Mouse (Mus musculus): ENCODE measurements around the gene Cdkl4.

Cdkl4 gene

DNA sequence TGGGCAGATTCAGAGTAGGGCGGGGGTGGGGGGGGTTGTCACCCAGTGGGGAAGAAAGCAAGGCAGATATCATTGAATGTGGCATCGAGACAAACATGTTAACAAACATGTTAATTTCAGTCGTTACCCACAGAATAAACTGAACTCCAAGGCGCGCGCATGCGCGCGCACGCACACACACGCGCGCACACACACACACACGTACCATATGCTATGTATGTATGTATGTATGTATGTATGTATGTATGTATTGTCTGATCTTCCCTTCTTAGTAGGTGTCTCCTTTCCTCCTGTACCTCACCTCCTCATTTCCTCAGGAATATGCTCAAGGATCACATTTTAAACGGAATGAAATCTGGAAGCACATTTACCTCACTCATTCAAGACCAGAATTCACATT lies at the start of gene Cdkl4:
Gene Cdkl4, minus strand, starts transcription at position 175 of the 400 bp plus-strand sequence.
- Histone ChIP-seq H3K36me3 (ENCODE audit: control insufficient read depth, insufficient read depth, low read length, poor library complexity, severe bottlenecking) (no peaks in the 10 kb centered on the region), H3K27me3 (ENCODE audit: control insufficient read depth, insufficient read depth, low read length, poor library complexity, severe bottlenecking) (no peaks in the 10 kb centered on the region)
- no peak for DNase-seq (ENCODE audit: low read depth, low spot score)

DNA sequence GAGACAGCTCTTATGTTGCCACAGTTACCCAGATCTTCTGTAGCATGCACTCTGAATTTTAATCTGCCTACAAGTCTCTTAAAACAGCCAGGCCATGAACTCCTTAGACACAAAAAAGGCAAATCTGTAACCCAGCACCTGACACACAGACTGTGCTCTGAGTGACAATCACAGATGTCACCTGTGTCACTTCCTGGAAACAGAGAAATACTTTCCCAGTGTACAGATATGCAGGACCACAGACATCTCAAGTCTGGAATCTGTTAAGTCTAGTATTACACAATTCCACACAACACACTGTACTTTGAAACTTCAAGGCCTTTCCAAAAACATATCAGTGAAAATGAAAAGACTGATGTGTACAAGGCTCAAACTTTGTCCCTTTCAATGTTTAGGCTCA lies 47.4 kb upstream of the Cdkl4 start:
- H3K36me3 ChIP-seq (ENCODE audit: control insufficient read depth, insufficient read depth, low read length, poor library complexity, severe bottlenecking), result no peaks in the 10 kb centered on the region; the same call in 1 of the 2 replicates
- no peak for DNase-seq (ENCODE audit: low read depth, low spot score)
- no peaks in the 10 kb centered on the region for H3K27me3 ChIP-seq (ENCODE audit: control insufficient read depth, insufficient read depth, low read length, poor library complexity, severe bottlenecking)

DNA sequence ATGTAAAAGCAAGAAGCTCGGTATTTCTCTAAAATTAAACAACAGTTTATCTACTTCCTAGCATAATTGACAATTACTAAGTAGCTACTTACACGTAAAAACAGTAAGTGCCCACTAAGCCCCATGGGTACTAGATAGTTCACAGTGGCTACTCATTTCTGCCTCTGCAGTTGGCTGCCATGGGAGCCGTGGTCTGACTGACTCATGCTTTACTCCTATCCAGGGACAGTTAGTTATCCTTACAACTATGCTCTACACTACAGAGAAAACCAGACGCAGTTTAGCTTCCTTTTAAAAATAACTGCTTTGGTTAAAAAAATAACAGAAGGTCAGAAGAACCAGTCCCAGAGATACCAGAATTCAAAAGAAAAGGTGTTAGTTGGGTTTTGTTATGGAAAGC lies 44.1 kb upstream of the Cdkl4 start:
- DNase-seq (ENCODE audit: low read depth, low spot score), result no peak
- no peaks in the 10 kb centered on the region; the same call in 1 of the 2 replicates for H3K36me3 ChIP-seq (ENCODE audit: control insufficient read depth, insufficient read depth, low read length, poor library complexity, severe bottlenecking)

DNA sequence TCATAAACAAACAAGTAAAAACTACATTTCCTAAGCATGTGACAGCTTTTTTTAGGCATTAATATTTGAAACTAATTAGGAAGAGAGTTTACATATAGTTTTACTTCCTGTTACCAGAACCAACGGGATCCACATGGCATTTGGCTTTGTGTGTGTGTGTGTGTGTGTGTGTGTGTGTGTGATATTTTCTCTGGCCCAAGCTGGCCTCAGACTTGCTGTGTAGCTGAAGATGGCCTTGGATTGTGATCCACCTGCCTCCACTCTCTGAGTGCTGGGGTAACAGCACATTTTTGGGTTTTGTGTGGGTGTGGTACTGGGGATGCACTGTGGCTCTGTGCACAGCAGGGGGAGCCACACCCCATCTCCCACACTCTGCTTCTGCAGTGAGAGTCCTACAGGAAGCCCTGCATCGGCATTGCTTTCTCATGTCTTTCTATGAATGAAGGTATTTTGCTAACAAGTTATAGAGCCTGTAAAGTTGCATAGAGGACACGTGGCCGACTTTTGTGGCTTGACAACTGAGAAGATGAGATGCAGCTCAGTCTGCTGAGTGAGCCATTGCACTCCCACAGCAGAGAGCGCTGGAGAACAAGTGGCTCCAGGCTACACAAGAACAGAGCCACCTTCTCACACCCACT lies 43.3 kb upstream of the Cdkl4 start:
- no peaks in the 10 kb centered on the region for H3K27me3 ChIP-seq (ENCODE audit: control insufficient read depth, insufficient read depth, low read length, poor library complexity, severe bottlenecking)
- DNase-seq (ENCODE audit: low read depth, low spot score), result peak; percentile 69
- H3K36me3 ChIP-seq (ENCODE audit: control insufficient read depth, insufficient read depth, low read length, poor library complexity, severe bottlenecking), result no peaks in the 10 kb centered on the region; the same call in 1 of the 2 replicates

More for the DNA sequence above, 44.1 kb upstream of the Cdkl4 start:
- H3K27me3 ChIP-seq (ENCODE audit: control insufficient read depth, insufficient read depth, low read length, poor library complexity, severe bottlenecking), result no peaks in the 10 kb centered on the region

DNA sequence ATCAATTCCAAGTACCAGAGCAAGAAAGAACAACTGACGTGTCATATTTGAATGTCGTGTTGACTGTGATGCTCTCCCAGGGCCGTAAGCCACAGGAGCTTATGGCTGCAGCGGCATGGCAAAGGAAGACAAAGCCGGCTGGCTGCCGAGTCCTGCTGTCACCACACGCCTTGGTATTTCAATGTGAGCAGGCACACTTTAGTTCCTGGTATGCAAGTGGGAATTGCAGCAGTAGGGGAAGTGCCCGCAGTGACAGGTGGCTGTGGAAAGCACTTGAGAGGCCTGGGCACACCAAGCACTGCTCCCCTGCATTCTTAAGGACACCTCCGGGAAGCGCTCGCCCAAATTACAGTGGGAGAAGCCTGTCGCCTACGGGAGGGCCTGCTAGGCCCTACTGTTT lies 41.9 kb upstream of the Cdkl4 start:
- no peaks in the 10 kb centered on the region; the same call in 1 of the 2 replicates for H3K36me3 ChIP-seq (ENCODE audit: control insufficient read depth, insufficient read depth, low read length, poor library complexity, severe bottlenecking)
- H3K27me3 ChIP-seq (ENCODE audit: control insufficient read depth, insufficient read depth, low read length, poor library complexity, severe bottlenecking), result no peaks in the 10 kb centered on the region
- no peak for DNase-seq (ENCODE audit: low read depth, low spot score)

DNA sequence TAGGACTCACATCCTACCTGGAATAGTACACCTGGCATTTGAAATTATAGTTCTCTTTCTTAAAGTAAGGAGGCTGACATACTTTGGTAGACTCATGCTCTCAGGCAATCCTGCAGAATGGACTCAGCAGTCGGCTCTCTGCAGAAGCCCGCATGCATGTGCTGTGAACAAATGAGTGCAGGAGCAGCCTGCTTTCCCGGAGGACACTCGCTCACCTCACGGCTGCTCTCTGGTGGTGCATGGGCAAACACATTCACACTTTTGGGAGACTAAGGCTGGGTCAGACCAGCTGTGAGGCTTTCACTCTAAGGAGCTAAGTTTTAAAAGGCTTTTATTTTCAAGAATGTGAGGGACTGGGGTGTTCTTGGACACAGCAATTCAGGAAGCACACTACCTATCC lies 41.3 kb upstream of the Cdkl4 start:
- DNase-seq (ENCODE audit: low read depth, low spot score), result no peak
- H3K36me3 ChIP-seq (ENCODE audit: control insufficient read depth, insufficient read depth, low read length, poor library complexity, severe bottlenecking), result no peaks in the 10 kb centered on the region; the same call in 1 of the 2 replicates
- no peaks in the 10 kb centered on the region for H3K27me3 ChIP-seq (ENCODE audit: control insufficient read depth, insufficient read depth, low read length, poor library complexity, severe bottlenecking)

DNA sequence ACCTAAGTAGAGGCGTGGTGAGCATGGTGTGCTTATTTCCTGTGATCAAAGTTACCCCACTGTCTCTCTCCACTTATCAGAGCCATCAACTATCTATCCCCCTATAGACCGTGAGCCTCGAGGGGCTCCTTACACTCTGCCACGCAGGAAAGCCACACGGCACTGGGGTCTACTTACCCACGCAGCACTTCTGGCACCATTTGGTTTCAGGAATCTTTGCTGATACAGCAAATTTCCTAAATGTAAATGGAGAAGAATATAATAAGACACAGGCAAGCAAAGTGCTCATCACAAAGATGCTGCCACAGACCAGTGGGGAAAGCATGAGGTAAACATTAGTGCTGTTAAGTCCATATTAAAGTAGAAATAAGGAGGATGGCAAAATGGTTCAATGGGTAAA lies 26.2 kb upstream of the Cdkl4 start:
- Histone ChIP-seq H3K36me3 (ENCODE audit: control insufficient read depth, insufficient read depth, low read length, poor library complexity, severe bottlenecking) (peaks cover 7% of the 10 kb centered on the region; the same call in 1 of the 2 replicates), H3K27me3 (ENCODE audit: control insufficient read depth, insufficient read depth, low read length, poor library complexity, severe bottlenecking) (no peaks in the 10 kb centered on the region)
- DNase-seq (ENCODE audit: low read depth, low spot score), result no peak

DNA sequence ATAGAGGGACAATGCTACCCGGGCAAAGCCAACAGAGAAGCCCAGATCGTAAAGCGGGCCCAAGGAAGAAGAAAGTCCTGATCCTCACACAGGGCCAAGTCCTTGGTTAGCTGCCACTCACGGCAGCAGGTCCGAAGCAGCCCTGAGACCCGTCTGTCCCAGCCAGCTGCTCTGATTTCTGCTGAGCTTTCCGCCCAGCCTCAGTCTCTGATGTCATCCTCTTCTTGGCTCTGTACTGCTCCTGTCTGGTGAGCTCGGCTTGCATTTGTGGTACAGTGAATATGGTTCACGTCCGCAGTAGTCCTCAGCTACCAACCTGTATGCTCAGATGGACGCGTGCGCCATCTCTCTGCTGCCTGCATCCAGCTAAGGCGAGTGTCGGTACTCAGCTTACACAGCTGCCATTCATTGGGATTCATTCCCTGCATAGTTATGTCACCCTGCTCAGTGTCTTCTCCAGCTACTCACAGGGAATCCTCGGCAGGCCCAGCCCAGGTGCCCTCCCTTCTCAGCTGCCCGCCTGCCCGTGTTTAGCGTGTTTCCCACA lies 25.5 kb upstream of the Cdkl4 start:
- no peaks in the 10 kb centered on the region for H3K27me3 ChIP-seq (ENCODE audit: control insufficient read depth, insufficient read depth, low read length, poor library complexity, severe bottlenecking)
- no peak for DNase-seq (ENCODE audit: low read depth, low spot score)
- H3K36me3 ChIP-seq (ENCODE audit: control insufficient read depth, insufficient read depth, low read length, poor library complexity, severe bottlenecking), result 0 out of 2 replicates have a peak, but pooled peaks cover 7% of the 10 kb centered on the region

DNA sequence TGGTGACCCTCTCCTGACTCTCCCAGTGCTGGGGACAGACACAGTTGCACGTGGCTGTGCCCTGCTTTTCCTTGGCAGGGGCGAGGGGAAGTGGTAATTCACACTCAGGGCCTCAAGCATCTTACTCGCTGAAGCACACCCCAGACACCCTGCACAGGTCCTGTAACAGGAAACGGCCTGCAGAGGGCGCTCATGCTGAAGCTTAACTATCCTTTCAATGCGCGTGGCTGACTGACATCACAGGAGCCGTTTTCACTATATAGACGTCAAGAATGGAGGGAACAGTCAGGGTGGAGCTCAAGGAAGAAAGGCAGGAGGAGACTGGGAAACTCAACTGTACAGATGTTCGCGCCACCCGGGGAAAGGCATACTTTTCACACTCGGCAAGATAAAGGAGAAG lies 23.8 kb upstream of the Cdkl4 start:
- Histone ChIP-seq H3K36me3 (ENCODE audit: control insufficient read depth, insufficient read depth, low read length, poor library complexity, severe bottlenecking) (0 out of 2 replicates have a peak, but pooled peaks cover 7% of the 10 kb centered on the region), H3K27me3 (ENCODE audit: control insufficient read depth, insufficient read depth, low read length, poor library complexity, severe bottlenecking) (no peaks in the 10 kb centered on the region)
- DNase-seq (ENCODE audit: low read depth, low spot score), result peak; percentile 37

DNA sequence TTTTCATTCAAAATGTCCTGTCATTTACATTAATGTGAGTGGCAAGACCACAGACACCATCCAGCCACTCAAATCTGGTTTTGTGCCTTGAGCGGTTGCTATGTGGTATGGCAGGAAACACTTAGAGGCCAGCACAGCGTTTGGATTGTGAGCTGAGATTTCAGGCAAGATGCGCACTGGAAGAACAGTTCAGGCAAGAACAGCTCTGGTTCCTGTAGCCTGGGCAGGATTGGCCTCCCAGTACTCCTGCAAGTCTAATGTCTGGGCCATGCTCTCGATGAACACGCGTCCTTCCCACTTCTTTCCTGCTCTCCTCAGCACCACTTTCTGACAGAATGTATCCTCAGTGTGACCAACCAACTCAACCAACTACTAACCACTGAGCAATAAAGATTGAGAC lies 5.4 kb upstream of the Cdkl4 start:
- Histone ChIP-seq H3K36me3 (ENCODE audit: control insufficient read depth, insufficient read depth, low read length, poor library complexity, severe bottlenecking) (no peaks in the 10 kb centered on the region), H3K27me3 (ENCODE audit: control insufficient read depth, insufficient read depth, low read length, poor library complexity, severe bottlenecking) (no peaks in the 10 kb centered on the region)
- DNase-seq (ENCODE audit: low read depth, low spot score), result no peak

DNA sequence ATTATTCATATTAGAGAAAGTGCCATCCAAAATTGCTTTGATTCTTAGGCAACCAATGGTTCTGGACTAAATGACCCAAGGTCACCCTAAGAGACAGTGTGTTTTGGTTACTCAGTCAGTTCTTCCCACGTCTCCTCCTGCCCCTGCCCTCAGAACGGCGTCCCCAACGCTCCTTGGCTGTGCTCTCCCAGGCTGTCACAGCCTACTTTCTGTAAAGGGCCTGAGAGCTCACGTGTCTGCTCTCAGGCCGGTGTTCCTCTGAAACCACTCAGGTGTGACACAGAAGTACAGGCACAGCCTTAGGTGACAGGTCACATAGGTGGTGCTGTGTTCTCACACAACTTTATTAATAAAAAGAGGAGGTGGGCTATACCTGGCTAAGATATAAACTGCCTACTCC lies 2.3 kb upstream of the Cdkl4 start:
- H3K36me3 ChIP-seq (ENCODE audit: control insufficient read depth, insufficient read depth, low read length, poor library complexity, severe bottlenecking), result no peaks in the 10 kb centered on the region
- no peak for DNase-seq (ENCODE audit: low read depth, low spot score)
- no peaks in the 10 kb centered on the region for H3K27me3 ChIP-seq (ENCODE audit: control insufficient read depth, insufficient read depth, low read length, poor library complexity, severe bottlenecking)

DNA sequence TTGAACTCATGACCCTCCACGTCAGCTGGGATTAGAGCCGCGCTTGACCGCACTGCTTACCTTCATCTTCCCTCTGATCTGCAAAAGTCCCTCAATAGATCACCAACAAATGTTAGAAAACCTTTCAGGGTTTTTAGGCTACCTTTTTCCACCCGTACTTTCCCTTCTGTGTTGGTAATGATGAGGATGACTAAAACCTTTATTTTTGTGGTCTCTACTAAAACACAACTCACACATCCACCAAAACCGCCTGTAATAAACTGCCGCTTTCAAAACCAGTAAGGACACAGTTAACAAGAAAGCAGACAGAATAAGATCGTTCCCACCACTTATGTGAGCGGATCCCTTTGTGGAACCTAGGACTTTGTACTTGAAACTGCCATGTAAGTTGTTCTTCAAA lies 1.5 kb upstream of the Cdkl4 start:
- DNase-seq (ENCODE audit: low read depth, low spot score), result no peak
- H3K27me3 ChIP-seq (ENCODE audit: control insufficient read depth, insufficient read depth, low read length, poor library complexity, severe bottlenecking), result no peaks in the 10 kb centered on the region
- no peaks in the 10 kb centered on the region for H3K36me3 ChIP-seq (ENCODE audit: control insufficient read depth, insufficient read depth, low read length, poor library complexity, severe bottlenecking)

DNA sequence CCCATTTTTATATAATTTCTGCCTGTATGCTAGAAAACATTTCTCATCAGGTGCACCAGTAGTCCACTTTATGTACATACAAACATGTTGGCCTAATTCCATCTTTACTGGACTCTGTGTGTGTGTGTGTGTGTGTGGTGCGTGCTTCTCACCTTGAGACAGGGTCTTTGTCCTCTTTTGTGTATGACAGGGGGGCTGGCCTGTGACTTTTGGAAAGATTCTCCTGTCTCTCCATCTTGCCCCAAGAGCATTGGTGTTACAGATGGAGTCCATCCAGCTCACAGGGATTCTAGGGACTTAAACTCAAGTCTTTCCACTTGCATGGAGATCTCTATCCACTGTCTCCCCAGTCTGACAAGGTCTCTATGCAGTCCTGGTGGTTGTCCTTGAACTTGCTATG lies 428 bp upstream of the Cdkl4 start:
- DNase-seq (ENCODE audit: low read depth, low spot score), result no peak
- H3K27me3 ChIP-seq (ENCODE audit: control insufficient read depth, insufficient read depth, low read length, poor library complexity, severe bottlenecking), result no peaks in the 10 kb centered on the region
- H3K36me3 ChIP-seq (ENCODE audit: control insufficient read depth, insufficient read depth, low read length, poor library complexity, severe bottlenecking), result no peaks in the 10 kb centered on the region

DNA sequence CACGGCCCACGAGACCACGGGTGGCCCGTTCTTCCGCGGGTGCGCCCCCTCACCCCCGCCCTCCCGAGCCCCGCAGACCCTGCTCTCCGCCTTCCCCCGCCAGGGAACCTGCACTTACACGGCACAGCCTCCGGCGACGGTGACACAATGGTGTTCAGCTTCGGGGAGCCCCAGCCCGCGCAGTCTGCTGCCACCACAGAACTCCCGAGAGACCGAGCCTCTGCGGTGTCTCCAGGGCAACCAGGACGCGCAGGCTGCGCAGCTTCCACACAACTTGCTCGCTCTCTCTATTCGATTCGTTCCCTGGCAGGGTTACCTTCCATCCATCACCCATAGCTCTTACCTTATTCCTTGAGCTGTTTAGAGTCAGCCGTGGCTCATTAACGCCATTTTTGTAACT lies 399 bp downstream of the Cdkl4 start:
- no peaks in the 10 kb centered on the region for H3K27me3 ChIP-seq (ENCODE audit: control insufficient read depth, insufficient read depth, low read length, poor library complexity, severe bottlenecking)
- H3K36me3 ChIP-seq (ENCODE audit: control insufficient read depth, insufficient read depth, low read length, poor library complexity, severe bottlenecking), result no peaks in the 10 kb centered on the region
- DNase-seq (ENCODE audit: low read depth, low spot score), result peak; percentile 91

DNA sequence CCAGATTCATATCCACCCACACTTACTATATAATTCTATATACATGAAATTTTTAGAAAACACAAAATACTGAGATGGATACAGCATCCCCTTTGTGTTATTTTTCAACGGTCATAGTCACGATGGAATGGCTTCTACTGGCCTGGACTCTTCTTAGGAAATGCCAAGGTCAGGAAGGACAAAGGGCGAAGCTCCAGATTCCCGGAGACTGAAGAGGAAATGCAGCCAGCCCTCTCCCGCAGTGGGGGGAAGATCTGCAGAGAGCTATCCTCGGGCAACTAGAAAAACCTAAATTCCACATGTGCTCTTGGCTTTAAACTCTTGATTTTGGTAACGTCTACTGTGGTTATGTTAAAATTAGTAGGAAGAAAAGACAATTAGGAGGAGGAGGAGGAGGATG lies 2.6 kb downstream of the Cdkl4 start:
- Histone ChIP-seq H3K36me3 (ENCODE audit: control insufficient read depth, insufficient read depth, low read length, poor library complexity, severe bottlenecking) (no peaks in the 10 kb centered on the region), H3K27me3 (ENCODE audit: control insufficient read depth, insufficient read depth, low read length, poor library complexity, severe bottlenecking) (no peaks in the 10 kb centered on the region)
- DNase-seq (ENCODE audit: low read depth, low spot score), result no peak

Measured in splenic B cell, adult 2 months (primary cell).